Mouse (Mus musculus) myocyte (in vitro differentiated cells): ENCODE measurements at regions not wholly inside any gene's neighbourhood (a gene's known extent, or its start where the extent isn't known, plus 50 kb on each side); places are given as distances from the start of the nearest gene placed in this dataset.
A peak's percentile ranks its signal among the peaks of the same experiment; 100 is the strongest.

Source experiments
- H3K27me3 ChIP-seq: one replicate; pipeline ENCODE4 v1.6.1; 2011; ENCODE audit not compliant: control insufficient read depth, insufficient read depth, insufficient read length
- H3K36me3 ChIP-seq: one replicate; pipeline ENCODE4 v1.6.1; 2011; ENCODE audit not compliant: control insufficient read depth, insufficient read depth
- H3K4me2 ChIP-seq: one replicate; pipeline ENCODE4 v1.6.1; 2011; ENCODE audit warnings: low read depth, control low read depth
- H3K4me3 ChIP-seq: one replicate; pipeline ENCODE4 v1.5.1; 2011; ENCODE audit warnings: mild to moderate bottlenecking, control low read depth, moderate library complexity
- H3K79me2 ChIP-seq: one replicate; pipeline ENCODE4 v1.6.1; 2011; ENCODE audit not compliant: control insufficient read depth, insufficient read depth
- H3ac ChIP-seq: one replicate; pipeline ENCODE4 v1.6.1; 2011; ENCODE audit not compliant: control insufficient read depth, insufficient read length
- CEBPB ChIP-seq: IDR thresholded peaks from 2 replicates; pipeline ENCODE4 v1.6.1; 2011; ENCODE audit warnings: mild to moderate bottlenecking, moderate library complexity; ENCODE audit not compliant: poor library complexity, insufficient read depth, severe bottlenecking
- E2F4 ChIP-seq: IDR thresholded peaks from one replicate; pipeline ENCODE4 v1.6.1; 2011; ENCODE audit warnings: mild to moderate bottlenecking, control low read depth, moderate library complexity; ENCODE audit not compliant: insufficient read depth
- MAX ChIP-seq: IDR thresholded peaks from one replicate; pipeline ENCODE4 v1.6.1; 2011; ENCODE audit warnings: low read depth, mild to moderate bottlenecking, control low read depth
- MYOD1 ChIP-seq, 3 experiments: IDR thresholded peaks; one replicate each; pipeline ENCODE4 v1.6.1; 2011; ENCODE audit warnings: control low read depth in 2 of 3, low read depth in 2 of 3, mild to moderate bottlenecking in 2 of 3, moderate library complexity in 1 of 3; ENCODE audit not compliant: insufficient read length in 2 of 3, control insufficient read depth in 1 of 3
- MYOG ChIP-seq, 3 experiments: IDR thresholded peaks; one replicate each; pipeline ENCODE4 v1.6.1; 2011; ENCODE audit warnings: control low read depth in 2 of 3, low read depth in 2 of 3, mild to moderate bottlenecking in 2 of 3; ENCODE audit not compliant: insufficient read length in 2 of 3, control insufficient read depth in 1 of 3, insufficient read depth in 1 of 3
- POLR2A ChIP-seq: IDR thresholded peaks from one replicate; pipeline ENCODE4 v1.6.1; 2011; ENCODE audit warnings: low read depth, mild to moderate bottlenecking, control low read depth, moderate library complexity; ENCODE audit not compliant: insufficient read length
- POLR2AphosphoS2 ChIP-seq: IDR thresholded peaks from one replicate; pipeline ENCODE4 v1.6.1; 2011; ENCODE audit warnings: low read depth, control low read depth; ENCODE audit not compliant: insufficient read length
- REST ChIP-seq: IDR thresholded peaks from one replicate; pipeline ENCODE4 v1.6.1; 2011; ENCODE audit warnings: mild to moderate bottlenecking, control low read depth, moderate library complexity; ENCODE audit not compliant: insufficient read depth, insufficient read length
- SRF ChIP-seq: IDR thresholded peaks from one replicate; pipeline ENCODE4 v1.6.1; 2011; ENCODE audit warnings: low read depth; ENCODE audit not compliant: control insufficient read depth, insufficient read length
- TCF12 ChIP-seq: IDR thresholded peaks from one replicate; pipeline ENCODE4 v1.6.1; 2011; ENCODE audit warnings: mild to moderate bottlenecking, control low read depth; ENCODE audit not compliant: poor library complexity, insufficient read depth, severe bottlenecking
- TCF3 ChIP-seq: IDR thresholded peaks from one replicate; pipeline ENCODE4 v1.6.1; 2011; ENCODE audit warnings: low read depth, control low read depth; ENCODE audit not compliant: insufficient read length
- USF1 ChIP-seq: IDR thresholded peaks from one replicate; pipeline ENCODE4 v1.6.1; 2011; ENCODE audit warnings: low read depth, mild to moderate bottlenecking, control low read depth, moderate library complexity

DNA sequence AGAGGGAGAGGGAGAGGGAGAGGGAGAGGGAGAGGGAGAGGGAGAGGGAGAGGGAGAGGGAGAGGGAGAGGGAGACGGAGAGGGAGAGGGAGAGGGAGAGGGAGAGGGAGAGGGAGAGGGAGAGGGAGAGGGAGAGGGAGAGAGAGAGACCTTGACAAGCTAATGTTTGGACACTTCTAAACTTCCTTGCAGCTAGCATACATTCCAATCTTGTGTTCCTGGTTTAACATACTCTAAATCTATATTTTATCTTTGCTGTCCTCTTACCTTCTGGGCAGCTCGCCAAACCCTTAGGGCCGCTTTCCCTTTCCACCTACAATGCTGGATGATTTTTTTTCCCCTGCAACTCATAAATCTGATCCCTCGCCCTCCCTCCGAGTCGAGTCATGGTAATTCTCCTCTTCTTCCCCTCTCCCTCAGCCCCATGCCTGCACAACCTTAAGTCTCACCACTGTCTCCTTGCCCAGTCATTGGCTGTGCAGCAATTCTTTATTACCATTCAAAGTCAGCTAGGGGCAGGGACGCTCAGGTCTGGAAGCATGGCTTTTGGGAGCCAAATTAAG, 176.1 kb upstream of the Col3a1 start:
- TF ChIP-seq CEBPB = no peak
- no peak for TF ChIP-seq E2F4
- TF ChIP-seq POLR2A = no peak
- no peak for TF ChIP-seq TCF12
- no peak for TF ChIP-seq SRF
- TF ChIP-seq TCF3 = no peak
- TF ChIP-seq MYOD1 (IDR thresholded peaks at IDR 0.05; ENCODE audit: control insufficient read depth in 1 of 3, insufficient read length in 2 of 3, low read depth in 2 of 3) = no peak
- no peak for TF ChIP-seq MAX
- no peak for TF ChIP-seq USF1
- no peak for TF ChIP-seq REST
- TF ChIP-seq MYOG (IDR thresholded peaks at IDR 0.05; ENCODE audit: control insufficient read depth in 1 of 3, insufficient read depth in 1 of 3, insufficient read length in 2 of 3, low read depth in 2 of 3) = no peak
- no peak for TF ChIP-seq POLR2AphosphoS2
- Histone ChIP-seq H3K36me3 (no peaks in the 10 kb centered on the region), H3ac (no peak overlapping the region), H3K4me2 (no peak overlapping the region), H3K4me3 (no peak overlapping the region), H3K27me3 (no peaks in the 10 kb centered on the region), H3K79me2 (no peaks in the 10 kb centered on the region)

DNA sequence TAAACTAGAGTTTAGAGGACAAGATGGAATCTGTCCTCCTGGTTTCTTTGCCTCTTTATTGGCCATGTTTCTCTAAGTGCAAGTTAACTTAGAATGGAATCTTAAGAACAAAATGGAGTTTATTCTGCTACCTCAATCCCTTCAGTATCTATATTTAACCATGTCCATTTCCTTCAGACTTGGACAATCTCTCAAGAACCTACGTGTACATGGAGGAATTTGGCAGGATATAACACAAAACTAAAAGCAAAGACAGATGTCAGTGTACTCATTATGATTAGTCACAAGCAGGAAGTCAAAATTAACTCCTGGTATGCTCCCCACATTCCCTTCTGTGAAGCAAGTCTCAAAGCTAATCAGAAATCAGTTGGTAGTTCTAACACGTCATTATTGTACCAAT, 164.3 kb upstream of the Col3a1 start:
- Histone ChIP-seq H3ac (no peak overlapping the region), H3K4me2 (no peak overlapping the region), H3K79me2 (no peaks in the 10 kb centered on the region), H3K4me3 (no peak overlapping the region), H3K36me3 (no peaks in the 10 kb centered on the region), H3K27me3 (no peaks in the 10 kb centered on the region)
- no peak for TF ChIP-seq USF1
- no peak for TF ChIP-seq E2F4
- no peak for TF ChIP-seq POLR2AphosphoS2
- no peak for TF ChIP-seq POLR2A
- no peak for TF ChIP-seq MAX
- no peak for TF ChIP-seq CEBPB
- TF ChIP-seq REST = no peak
- TF ChIP-seq MYOD1 (IDR thresholded peaks at IDR 0.05; ENCODE audit: control insufficient read depth in 1 of 3, insufficient read length in 2 of 3, low read depth in 2 of 3) = no peak
- TF ChIP-seq TCF3 = no peak
- no peak for TF ChIP-seq MYOG (IDR thresholded peaks at IDR 0.05; ENCODE audit: control insufficient read depth in 1 of 3, insufficient read depth in 1 of 3, insufficient read length in 2 of 3, low read depth in 2 of 3)
- no peak for TF ChIP-seq SRF
- TF ChIP-seq TCF12 = no peak

DNA sequence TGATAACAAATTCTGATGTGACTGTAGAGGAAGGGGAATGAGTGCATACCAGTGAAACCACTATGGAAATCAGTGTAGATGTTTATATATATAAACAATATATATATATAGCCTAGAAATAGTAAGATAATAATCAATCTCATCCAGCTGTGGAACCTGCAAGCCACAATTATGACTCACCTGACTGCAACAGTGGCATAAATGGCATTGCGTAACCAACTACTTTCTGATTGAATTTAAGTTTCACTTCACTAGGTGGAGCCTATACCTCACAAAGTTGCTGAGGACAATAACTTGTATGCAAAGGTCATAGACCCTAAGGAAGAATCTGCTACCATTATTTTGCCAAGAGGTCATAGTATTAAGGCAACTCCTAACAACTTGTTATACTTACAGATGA, 129.7 kb upstream of the Col3a1 start:
- H3K4me2 ChIP-seq = no peak overlapping the region
- H3K4me3 ChIP-seq = no peak overlapping the region
- no peaks in the 10 kb centered on the region for H3K27me3 ChIP-seq
- TF ChIP-seq CEBPB (0 out of 2 replicates have a peak, but pooled peaks have one; percentile 51), MYOD1 (IDR thresholded peaks at IDR 0.05; ENCODE audit: control insufficient read depth in 1 of 3, insufficient read length in 2 of 3, low read depth in 2 of 3) (no peak), E2F4 (no peak)
- no peaks in the 10 kb centered on the region for H3K36me3 ChIP-seq
- H3K79me2 ChIP-seq = no peaks in the 10 kb centered on the region
- no peak overlapping the region for H3ac ChIP-seq

DNA sequence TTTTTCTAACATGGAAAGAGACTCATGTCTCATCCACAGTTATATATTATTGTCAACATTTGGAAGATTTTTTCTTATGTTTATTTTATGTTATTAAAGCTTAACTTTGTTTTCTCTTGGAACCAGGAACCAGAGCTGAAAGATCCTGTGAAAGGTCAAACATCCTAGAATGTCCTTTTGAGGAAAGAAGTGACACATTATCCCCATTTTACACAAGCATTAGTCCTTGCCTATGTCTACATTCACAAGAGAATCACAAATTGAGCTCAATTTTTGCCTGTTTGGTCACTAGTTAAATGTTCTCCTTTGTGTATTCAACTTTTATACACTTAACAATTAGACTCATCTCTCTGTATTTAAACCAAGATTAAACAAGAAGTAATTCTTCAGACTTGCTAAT, 126.0 kb upstream of the Col3a1 start:
- no peak overlapping the region for H3K4me2 ChIP-seq
- no peak for TF ChIP-seq CEBPB
- TF ChIP-seq MYOD1 (IDR thresholded peaks at IDR 0.05; ENCODE audit: control insufficient read depth in 1 of 3, insufficient read length in 2 of 3, low read depth in 2 of 3) = no peak
- no peak for TF ChIP-seq POLR2AphosphoS2
- TF ChIP-seq E2F4 = no peak
- TF ChIP-seq POLR2A = no peak
- TF ChIP-seq USF1 = no peak
- TF ChIP-seq MYOG (IDR thresholded peaks at IDR 0.05; ENCODE audit: control insufficient read depth in 1 of 3, insufficient read depth in 1 of 3, insufficient read length in 2 of 3, low read depth in 2 of 3) = no peak
- TF ChIP-seq SRF = no peak
- TF ChIP-seq TCF12 = no peak
- TF ChIP-seq MAX = no peak
- no peak for TF ChIP-seq TCF3
- TF ChIP-seq REST = no peak
- no peaks in the 10 kb centered on the region for H3K36me3 ChIP-seq
- no peak overlapping the region for H3ac ChIP-seq
- no peaks in the 10 kb centered on the region for H3K27me3 ChIP-seq
- H3K4me3 ChIP-seq = no peak overlapping the region
- no peaks in the 10 kb centered on the region for H3K79me2 ChIP-seq

DNA sequence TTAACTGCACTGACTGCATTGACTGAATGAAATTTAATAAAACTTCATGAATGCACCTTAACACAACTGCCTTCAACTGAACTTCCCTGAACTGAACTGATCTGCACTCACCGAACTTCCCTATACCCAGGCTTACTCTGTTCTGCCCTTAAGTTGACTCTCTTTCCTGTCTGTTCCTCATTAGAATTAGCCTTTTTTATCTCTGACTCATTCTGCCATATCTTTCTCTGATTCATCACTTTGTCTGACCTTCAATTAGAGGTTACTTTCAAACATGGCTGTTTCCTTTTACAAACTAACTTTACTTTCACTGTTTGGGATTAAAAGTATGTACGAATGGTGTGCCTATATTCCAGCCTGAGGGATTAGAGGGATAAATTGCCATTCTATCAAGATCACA, 103.4 kb upstream of the Col3a1 start:
- TF ChIP-seq USF1 (no peak), REST (no peak), MYOG (IDR thresholded peaks at IDR 0.05; ENCODE audit: control insufficient read depth in 1 of 3, insufficient read depth in 1 of 3, insufficient read length in 2 of 3, low read depth in 2 of 3) (no peak)
- no peak overlapping the region for H3ac ChIP-seq

More for the DNA sequence above, 103.4 kb upstream of the Col3a1 start:
- H3K79me2 ChIP-seq = no peaks in the 10 kb centered on the region
- H3K4me2 ChIP-seq = no peak overlapping the region
- H3K4me3 ChIP-seq = no peak overlapping the region
- no peaks in the 10 kb centered on the region for H3K36me3 ChIP-seq
- H3K27me3 ChIP-seq = no peaks in the 10 kb centered on the region
